8 mouse cellular contexts compared by ENCODE assay signal in genomic region chr17:15377901-15378300, GRCm38 (mm10). TPM values are rescaled to one million over a fixed set of nuclear protein-coding genes. Genes with fewer than 3 reads are reported as not detected.
DNase-seq lines count a peak whose midpoint lies in the region; ATAC-seq and TF ChIP-seq lines count a peak whose summit lies in the region.

No protein-coding gene starts in this region.

- DNase-seq in left cerebral cortex, postnatal 25 days (ENCODE audit: low spot score in 2 of 2), result peak; percentile 42 to 69
- no peak for DNase-seq in left cerebral cortex, postnatal 4 days
- DNase-seq in brain, embryonic 14.5 days (ENCODE audit: low read depth), result peak; percentile 88
- DNase-seq in limb, embryonic 14.5 days (ENCODE audit: low spot score), result peak; percentile 73
- peak; percentile 67 for DNase-seq in retina, postnatal 1 day
- no peak for DNase-seq in ovary, postnatal 36 days (ENCODE audit: low spot score)
- no peak for DNase-seq in cerebellum, adult 8-10 months

- no peak for TF ChIP-seq POLR2A in brain, embryonic 14.5 days (IDR thresholded peaks at IDR 0.05; ENCODE audit: borderline replicate concordance, extremely low read depth, insufficient read depth, insufficient read length, poor library complexity, severe bottlenecking)
- no peak for TF ChIP-seq POLR2A in limb, embryonic 14.5 days (IDR thresholded peaks at IDR 0.05; ENCODE audit: borderline replicate concordance, extremely low read depth, insufficient read depth, insufficient read length)

- peak overlapping the region; percentile 28; the same call in 1 of the 2 replicates for H3K4me2 ChIP-seq in heart, embryonic 12.5 days
- no peak overlapping the region for H3K4me2 ChIP-seq in limb, embryonic 14.5 days (replicated peaks; ENCODE audit: low read depth, low read length, severe bottlenecking)

- no peak overlapping the region for H3K9ac ChIP-seq in heart, embryonic 12.5 days
- no peak overlapping the region for H3K9ac ChIP-seq in limb, embryonic 14.5 days (ENCODE audit: low read depth, low read length, severe bottlenecking)

- no peak for TF ChIP-seq CTCF in brain, embryonic 14.5 days (IDR thresholded peaks at IDR 0.05; ENCODE audit: borderline replicate concordance, extremely low read depth, insufficient read depth, insufficient read length)

- peaks cover 34% of the 10 kb centered on the region for H3K4me1 ChIP-seq in heart, embryonic 12.5 days (replicated peaks)
- peaks cover 11% of the 10 kb centered on the region for H3K4me1 ChIP-seq in limb, embryonic 14.5 days (ENCODE audit: control insufficient read depth, insufficient read depth, low read length)

- H3K9me3 ChIP-seq in heart, embryonic 12.5 days (replicated peaks), result no peaks in the 10 kb centered on the region
- no peaks in the 10 kb centered on the region for H3K9me3 ChIP-seq in limb, embryonic 14.5 days (ENCODE audit: control insufficient read depth, low read length)

- H3K27me3 ChIP-seq in heart, embryonic 12.5 days (replicated peaks), result peaks cover 85% of the 10 kb centered on the region
- peaks cover 87% of the 10 kb centered on the region for H3K27me3 ChIP-seq in limb, embryonic 14.5 days (ENCODE audit: control insufficient read depth, insufficient read depth, low read length)

- no peak overlapping the region for H3K27ac ChIP-seq in heart, embryonic 12.5 days (ENCODE audit: poor library complexity, severe bottlenecking)
- H3K27ac ChIP-seq in limb, embryonic 14.5 days (replicated peaks; ENCODE audit: low read depth, low read length), result no peak overlapping the region

- 0% methylated on average over 1 of the region's 1 CpGs for WGBS in heart, embryonic 12.5 days
- WGBS in limb, embryonic 14.5 days, result 0% methylated on average over 1 of the region's 1 CpGs

- H3K36me3 ChIP-seq in heart, embryonic 12.5 days, result no peaks in the 10 kb centered on the region
- no peaks in the 10 kb centered on the region for H3K36me3 ChIP-seq in limb, embryonic 14.5 days (ENCODE audit: control insufficient read depth, insufficient read depth, low read length)

- no peak overlapping the region for H3K4me3 ChIP-seq in heart, embryonic 12.5 days
- no peak overlapping the region for H3K4me3 ChIP-seq in limb, embryonic 14.5 days (replicated peaks; ENCODE audit: low read length)

- ATAC-seq in heart, embryonic 12.5 days (ENCODE audit: insufficient number of reproducible peaks, low FRiP score), result no peak
- ATAC-seq in limb, embryonic 14.5 days (ENCODE audit: low FRiP score, low read depth), result peak; percentile 14; the same call in 1 of the 2 replicates

- intact Hi-C loops in left cerebral cortex, postnatal 25 days (cut with DNase I), result loop anchor here (1.0 to 5.0 kb wide), 4 partner anchors 121 to 313 kb away; no protein-coding TSS in a partner anchor
- intact Hi-C loops in left cerebral cortex, postnatal 4 days (cut with DNase I), result loop anchor here (2.0 to 10.0 kb wide), 2 partner anchors 173 to 313 kb away; no protein-coding TSS in a partner anchor

RNA-seq across cellular contexts. Expression of gene Dll1, which starts 1.2 kb away (rescaled TPM):
- 1 to 10 TPM; 7.2 to 7.7 TPM for total RNA-seq in left cerebral cortex, postnatal 25 days (2021)
- total RNA-seq in left cerebral cortex, postnatal 4 days (2021), result 10 to 100 TPM; 18.9 to 20.8 TPM
- polyA plus RNA-seq in brain, embryonic 14.5 days (2012; rRNA removed), result 48.4 and 74.1 TPM in 2 replicates
- polyA plus RNA-seq in heart, embryonic 12.5 days (2016; fragmentation: Nextera tagmentation; extraction: Ambion mirVana), result 10.1 and 11.8 TPM in 2 replicates
- polyA plus RNA-seq in limb, embryonic 14.5 days (2012; rRNA removed), result 10.1 and 10.8 TPM in 2 replicates
- 6.5 and 7.3 TPM in 2 replicates for polyA plus RNA-seq in limb, embryonic 14.5 days (2014; fragmentation: Nextera tagmentation; extraction: Ambion mirVana)

RNA-seq across cellular contexts. Expression of gene Fam120b, which starts 18.1 kb away (rescaled TPM):
- total RNA-seq in left cerebral cortex, postnatal 25 days (2021), result 10 to 100 TPM; 39.3 to 42.8 TPM
- 10 to 100 TPM; 39.8 to 40.4 TPM for total RNA-seq in left cerebral cortex, postnatal 4 days (2021)
- polyA plus RNA-seq in brain, embryonic 14.5 days (2012; rRNA removed), result 23.8 and 29.5 TPM in 2 replicates
- 17.2 and 17.3 TPM in 2 replicates for polyA plus RNA-seq in heart, embryonic 12.5 days (2016; fragmentation: Nextera tagmentation; extraction: Ambion mirVana)
- polyA plus RNA-seq in limb, embryonic 14.5 days (2012; rRNA removed), result 18.9 and 19.0 TPM in 2 replicates
- 25.7 and 30.7 TPM in 2 replicates for polyA plus RNA-seq in limb, embryonic 14.5 days (2014; fragmentation: Nextera tagmentation; extraction: Ambion mirVana)

Comparison
In these comparisons a context has a peak if more than half of its experiments do, and no peak if none do; other contexts are left out.
1. DNase-seq: peak in left cerebral cortex, postnatal 25 days (2 of 2), brain, embryonic 14.5 days (single experiment), limb, embryonic 14.5 days (single experiment) and retina, postnatal 1 day (single experiment); none in left cerebral cortex, postnatal 4 days (single experiment), ovary, postnatal 36 days (single experiment) and cerebellum, adult 8-10 months (single experiment).